Mouse (Mus musculus): ENCODE measurements around the gene Cul5.

DNA sequence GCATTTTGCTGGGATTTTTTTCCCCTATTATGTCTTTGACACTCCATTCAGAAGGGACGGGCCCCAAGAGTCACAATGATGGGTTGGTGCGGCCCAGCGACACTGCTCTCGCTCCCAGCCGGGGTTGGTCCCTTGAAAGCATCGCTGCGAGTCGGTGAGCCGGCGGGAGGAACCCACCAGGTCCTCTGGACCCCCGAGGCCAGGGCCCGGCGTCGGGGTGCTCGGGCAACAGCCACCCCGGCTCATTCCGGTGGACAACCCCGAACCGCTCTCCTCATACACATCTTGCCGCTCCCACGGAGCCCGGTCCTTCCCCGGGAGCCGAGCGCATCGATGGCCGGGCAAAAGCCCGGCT lies 3.2 kb downstream of the Cul5 start:
- TF ChIP-seq CTCF (IDR thresholded peaks at IDR 0.05; ENCODE audit: extremely low read depth, insufficient read length, insufficient replicate concordance, low read depth, low read length) (no peak), POLR2A (IDR thresholded peaks at IDR 0.05; ENCODE audit: low read depth, low read length) (no peak)

Measured in small intestine, adult 2 months (tissue).